Mouse (Mus musculus) heart, embryonic 13.5 days (tissue): ENCODE data around the gene Scnn1b. TPM values are rescaled to one million over a fixed set of nuclear protein-coding genes. Genes with fewer than 3 reads are reported as not detected.

Experiments used
- ATAC-seq: fragments of 200-750 bp; cut with Nextera tagmentation; 2 replicates; pipeline ENCODE4 v1.8.0; 2017; ENCODE audit warnings: moderate TSS enrichment; ENCODE audit not compliant: insufficient number of reproducible peaks, low FRiP score, low TSS enrichment; ENCODE audit errors: extremely low read depth
- H3K27ac ChIP-seq: fragments of 300-500 bp; sonication (generic); replicated peaks from 2 replicates; pipeline ENCODE4 v1.5.1; 2015; ENCODE audit warnings: moderate library complexity, mild to moderate bottlenecking, inconsistent platforms
- H3K27me3 ChIP-seq: fragments of 300-500 bp; sonication (generic); replicated peaks from 2 replicates; pipeline ENCODE4 v1.6.1; 2015; ENCODE audit warnings: mild to moderate bottlenecking, inconsistent platforms
- H3K36me3 ChIP-seq: fragments of 300-500 bp; sonication (generic); 2 replicates; pipeline ENCODE4 v1.6.1; 2015; ENCODE audit warnings: mild to moderate bottlenecking, inconsistent platforms
- H3K4me1 ChIP-seq: fragments of 300-500 bp; sonication (generic); 2 replicates; pipeline ENCODE4 v1.6.1; 2015; ENCODE audit warnings: inconsistent platforms
- H3K4me2 ChIP-seq: fragments of 300-500 bp; sonication (generic); 2 replicates; pipeline ENCODE4 v1.6.1; 2015; ENCODE audit warnings: inconsistent platforms, mild to moderate bottlenecking, moderate library complexity
- H3K4me3 ChIP-seq: fragments of 300-500 bp; sonication (generic); 2 replicates; pipeline ENCODE4 v1.5.1; 2015; ENCODE audit warnings: moderate library complexity, mild to moderate bottlenecking, inconsistent platforms
- H3K9ac ChIP-seq: fragments of 300-500 bp; sonication (generic); 2 replicates; pipeline ENCODE4 v1.6.1; 2015; ENCODE audit warnings: inconsistent platforms, mild to moderate bottlenecking, moderate library complexity
- H3K9me3 ChIP-seq: fragments of 300-500 bp; sonication (generic); 2 replicates; pipeline ENCODE4 v1.6.1; 2016; ENCODE audit warnings: inconsistent platforms
- WGBS: fragments of 180-500 bp; shearing (Covaris S2); methylation state at CpG from one replicate; pipeline ENCODE4 v1.1.7; 2015; ENCODE audit warnings: mixed read lengths; 5-methylcytosine and 5-hydroxymethylcytosine counted together
- polyA plus RNA-seq: library from polyadenylated mRNA; unstranded; fragments of >200 nt; fragmentation: Nextera tagmentation; extraction: Ambion mirVana; gene quantifications from 2 replicates; pipeline ENCODE4 v1.2.1, GENCODE M21; 2015

The Scnn1b gene
- polyA plus RNA-seq, result 0.11 and 0.19 TPM in 2 replicates

DNA sequence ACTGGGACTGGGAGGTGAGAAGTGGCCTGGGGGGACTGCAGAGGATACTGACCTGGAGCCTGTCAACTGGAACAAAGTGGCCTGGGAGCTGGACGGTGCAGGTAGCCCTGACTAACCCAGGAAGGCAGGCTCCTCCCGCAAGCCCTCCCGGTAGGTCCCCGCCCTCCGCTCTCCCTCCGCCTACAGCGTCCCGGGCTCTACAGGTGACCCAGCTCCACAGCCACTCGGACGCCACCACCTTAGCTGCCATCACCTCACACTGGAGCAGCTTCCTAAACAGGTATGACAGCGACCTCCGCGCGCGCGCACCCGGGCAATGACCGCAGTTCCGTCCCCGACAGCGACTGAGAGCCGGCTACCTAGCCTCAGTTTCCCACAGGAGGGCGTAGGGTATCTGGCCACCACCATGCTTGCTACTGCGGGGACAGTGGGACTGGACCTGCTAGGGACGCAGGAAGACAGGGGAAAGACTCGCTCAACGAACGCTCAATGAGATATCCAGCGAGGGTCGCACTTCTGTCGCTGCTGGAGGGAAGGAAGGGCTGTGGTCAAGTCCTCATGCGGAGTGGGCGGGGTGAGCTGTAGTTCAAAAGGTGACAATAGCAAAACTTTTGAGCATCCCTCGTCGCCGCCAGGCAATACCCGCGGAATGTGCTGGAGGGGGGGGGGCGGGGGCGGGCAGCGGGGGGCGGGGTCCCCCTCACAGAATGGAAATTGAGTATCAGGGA is at the start of gene Scnn1b:
TSS of gene Scnn1b (plus strand) at position 181 of the 728 bp plus-strand sequence.
- Histone ChIP-seq H3K4me3 (peak within 1 kb of the TSS; percentile 43), H3K4me2 (peak within 1 kb of the TSS; percentile 69), H3K4me1 (peaks cover 8% of the 10 kb centered on the region; the same call in 1 of the 2 replicates), H3K27me3 (peaks cover 42% of the 10 kb centered on the region), H3K27ac (no peak within 1 kb of the TSS), H3K9me3 (no peaks in the 10 kb centered on the region), H3K9ac (peak within 1 kb of the TSS; percentile 54; the same call in 1 of the 2 replicates), H3K36me3 (no peaks in the 10 kb centered on the region)
- WGBS, result 3% methylated on average over 41 of the region's 42 CpGs
- no peak for ATAC-seq

DNA sequence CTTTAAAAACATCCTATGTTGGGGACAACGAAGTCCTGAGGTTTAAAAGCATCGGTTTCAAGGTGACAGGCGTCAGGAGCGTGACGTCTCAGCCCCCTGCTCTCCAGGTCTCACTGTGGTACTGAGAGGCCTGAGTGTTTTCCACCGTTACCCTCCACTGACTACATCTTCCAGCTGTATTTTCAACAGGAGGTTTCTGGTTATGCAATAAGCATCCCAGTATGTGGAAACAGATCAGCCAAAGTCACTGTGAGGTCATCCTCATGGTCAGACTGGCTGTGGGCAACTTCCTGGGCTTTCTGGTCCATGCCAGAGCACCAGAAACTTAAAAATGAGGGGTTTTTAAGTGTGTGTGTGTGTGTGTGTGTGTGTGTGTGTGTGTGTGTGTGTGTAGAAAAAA is 43.2 kb upstream of the Scnn1b start:
- no peak for ATAC-seq
- no peaks in the 10 kb centered on the region for H3K4me1 ChIP-seq
- no peaks in the 10 kb centered on the region for H3K27me3 ChIP-seq
- no peak overlapping the region for H3K27ac ChIP-seq
- no peak overlapping the region for H3K4me3 ChIP-seq
- H3K4me2 ChIP-seq, result no peak overlapping the region
- H3K9ac ChIP-seq, result no peak overlapping the region
- peaks cover 3% of the 10 kb centered on the region; the same call in 1 of the 2 replicates for H3K9me3 ChIP-seq
- WGBS, result 78% methylated on average over 6 of the region's 6 CpGs
- H3K36me3 ChIP-seq, result no peaks in the 10 kb centered on the region

DNA sequence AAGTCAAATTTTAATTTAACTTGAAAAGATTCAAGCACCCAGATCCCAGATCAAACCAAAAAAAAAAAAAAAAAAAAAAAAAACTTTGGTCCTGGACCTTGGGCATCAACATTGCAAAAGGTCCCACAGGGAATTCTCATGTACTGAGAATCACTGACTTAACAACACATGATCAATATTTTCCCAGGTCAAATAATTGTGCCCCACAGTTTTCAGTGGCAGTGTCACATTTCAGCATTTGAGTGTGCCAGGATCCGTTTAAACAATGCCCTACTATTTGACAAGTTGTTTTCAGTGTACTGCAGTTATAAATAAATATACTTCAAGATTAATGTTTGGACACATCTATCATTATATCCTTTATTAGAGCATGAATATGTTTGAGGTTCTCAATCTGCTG is 36.4 kb upstream of the Scnn1b start:
- Histone ChIP-seq H3K4me3 (no peak overlapping the region), H3K36me3 (no peaks in the 10 kb centered on the region), H3K27me3 (no peaks in the 10 kb centered on the region), H3K27ac (no peak overlapping the region), H3K9me3 (peaks cover 3% of the 10 kb centered on the region; the same call in 1 of the 2 replicates), H3K4me1 (no peaks in the 10 kb centered on the region), H3K9ac (no peak overlapping the region), H3K4me2 (no peak overlapping the region)
- 81% methylated on average over 1 of the region's 1 CpGs for WGBS
- no peak for ATAC-seq

DNA sequence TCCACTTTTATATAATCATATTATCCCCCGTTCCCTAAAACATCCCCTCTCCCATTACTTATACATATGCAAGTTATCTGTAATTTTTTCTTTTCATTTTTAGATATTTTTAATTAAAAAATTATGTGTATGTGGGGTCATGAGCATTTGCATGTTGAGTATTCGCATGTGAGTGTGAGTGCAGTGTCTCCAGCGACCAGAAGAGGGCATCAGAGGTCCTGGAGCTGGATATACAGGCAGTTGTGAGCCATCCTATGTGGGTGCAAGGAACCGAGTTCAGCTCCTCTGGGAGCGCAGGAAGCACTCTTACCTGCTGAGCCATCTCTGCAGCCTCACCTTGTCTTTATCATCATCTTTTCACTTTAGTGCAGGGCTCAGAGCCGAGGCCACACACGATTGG is 29.4 kb upstream of the Scnn1b start:
- no peaks in the 10 kb centered on the region for H3K27me3 ChIP-seq
- no peaks in the 10 kb centered on the region for H3K36me3 ChIP-seq
- WGBS, result 78% methylated on average over 7 of the region's 7 CpGs

DNA sequence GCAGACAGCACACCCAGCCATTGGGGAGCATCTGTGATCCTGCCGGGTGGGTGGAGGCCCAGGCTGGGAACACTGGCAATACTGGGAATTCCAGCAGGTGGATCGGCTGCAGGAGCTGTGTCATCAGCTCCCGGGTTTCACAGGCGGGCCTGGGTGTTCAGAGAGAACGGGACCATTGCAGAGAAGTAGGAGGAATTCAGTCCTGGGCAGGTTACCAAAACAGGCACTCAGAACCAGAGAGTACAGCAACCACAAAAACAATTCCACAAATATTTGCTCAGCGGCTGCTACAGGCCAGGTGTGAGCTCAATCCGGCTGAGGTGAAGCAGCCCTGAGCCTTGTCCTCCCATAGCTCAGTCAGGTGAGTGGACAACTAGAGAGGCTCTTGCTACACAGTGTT is 28.0 kb upstream of the Scnn1b start:
- WGBS, result 67% methylated on average over 7 of the region's 7 CpGs
- Histone ChIP-seq H3K4me2 (no peak overlapping the region), H3K36me3 (no peaks in the 10 kb centered on the region), H3K9ac (no peak overlapping the region), H3K27ac (no peak overlapping the region), H3K4me3 (no peak overlapping the region), H3K27me3 (no peaks in the 10 kb centered on the region), H3K9me3 (peaks cover 4% of the 10 kb centered on the region; the same call in 1 of the 2 replicates), H3K4me1 (peaks cover 12% of the 10 kb centered on the region)
- no peak for ATAC-seq

More for the DNA sequence above, 29.4 kb upstream of the Scnn1b start:
- no peak overlapping the region for H3K9ac ChIP-seq
- peaks cover 4% of the 10 kb centered on the region; the same call in 1 of the 2 replicates for H3K9me3 ChIP-seq
- no peak for ATAC-seq
- H3K4me1 ChIP-seq, result peaks cover 1% of the 10 kb centered on the region
- H3K4me3 ChIP-seq, result no peak overlapping the region
- no peak overlapping the region for H3K27ac ChIP-seq
- no peak overlapping the region for H3K4me2 ChIP-seq

DNA sequence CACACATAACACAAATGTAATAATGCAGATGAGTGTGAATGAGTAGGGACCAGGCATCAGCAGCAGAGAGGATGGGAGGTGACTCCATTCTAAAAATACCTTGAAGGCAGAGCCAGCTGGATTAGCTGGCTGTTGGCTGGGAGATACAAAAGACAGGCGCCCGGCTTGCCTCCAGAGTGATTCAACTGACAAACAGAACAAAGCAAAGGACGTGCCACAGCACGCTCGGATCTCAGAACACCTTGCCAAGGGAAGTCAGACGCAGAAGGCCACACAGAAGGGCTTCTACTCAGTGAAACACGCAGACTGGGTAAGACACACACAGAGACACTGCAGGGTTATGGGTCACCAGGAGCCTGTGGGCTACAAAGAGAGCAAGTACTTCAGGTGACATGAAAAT is 24.0 kb upstream of the Scnn1b start:
- H3K27ac ChIP-seq, result peak overlapping the region; percentile 83
- H3K27me3 ChIP-seq, result no peaks in the 10 kb centered on the region
- peaks cover 21% of the 10 kb centered on the region for H3K4me1 ChIP-seq
- H3K36me3 ChIP-seq, result no peaks in the 10 kb centered on the region
- 38% methylated on average over 7 of the region's 7 CpGs for WGBS
- H3K4me2 ChIP-seq, result peak overlapping the region; percentile 48
- peak overlapping the region; percentile 28; the same call in 1 of the 2 replicates for H3K9ac ChIP-seq
- H3K4me3 ChIP-seq, result no peak overlapping the region
- H3K9me3 ChIP-seq, result no peaks in the 10 kb centered on the region
- ATAC-seq, result no peak; the same call in 1 of the 2 replicates

DNA sequence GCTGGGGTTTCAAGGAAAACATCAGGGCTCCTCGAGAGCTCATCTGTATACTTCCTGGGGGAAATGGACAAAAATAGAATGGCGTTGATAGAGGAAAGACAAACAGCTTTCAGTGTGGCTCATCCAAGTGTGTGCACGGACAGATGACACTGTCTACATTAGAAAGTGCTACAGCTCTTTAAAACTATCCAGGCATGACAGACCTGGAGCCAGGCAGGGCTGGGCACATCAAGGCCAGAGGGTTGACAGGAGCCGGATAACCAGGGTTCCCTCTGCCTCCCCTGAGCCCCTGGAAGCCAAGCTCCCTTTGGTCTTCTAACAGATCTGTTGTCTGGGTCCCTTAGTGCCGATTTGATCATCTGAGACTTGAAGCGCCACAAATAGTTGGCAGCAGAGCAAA is 22.6 kb upstream of the Scnn1b start:
- peak overlapping the region; percentile 36; the same call in 1 of the 2 replicates for H3K27ac ChIP-seq
- no peaks in the 10 kb centered on the region for H3K27me3 ChIP-seq
- H3K9me3 ChIP-seq, result no peaks in the 10 kb centered on the region
- H3K4me2 ChIP-seq, result no peak overlapping the region
- no peaks in the 10 kb centered on the region for H3K36me3 ChIP-seq
- peaks cover 21% of the 10 kb centered on the region for H3K4me1 ChIP-seq
- H3K9ac ChIP-seq, result no peak overlapping the region
- 33% methylated on average over 6 of the region's 6 CpGs for WGBS
- no peak overlapping the region for H3K4me3 ChIP-seq
- no peak for ATAC-seq

DNA sequence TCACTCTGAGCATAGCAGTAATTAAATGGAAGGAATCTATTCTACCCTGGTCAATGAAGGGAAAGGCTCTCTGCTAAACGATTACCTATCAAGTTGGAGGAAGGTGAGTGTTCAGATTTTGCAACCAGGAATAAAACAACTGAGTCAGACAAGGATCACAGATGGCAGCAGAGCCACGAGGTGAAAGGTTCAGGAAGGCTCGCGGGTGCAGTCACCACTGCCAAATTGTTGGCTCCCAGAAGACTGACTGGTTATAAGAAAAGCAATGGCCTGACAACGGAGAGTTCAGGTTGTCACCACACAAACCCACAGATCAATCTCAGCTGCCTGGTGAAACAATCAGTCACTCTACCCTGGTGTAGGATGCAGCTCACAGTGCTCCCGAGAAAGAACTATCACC is 18.9 kb upstream of the Scnn1b start:
- Histone ChIP-seq H3K36me3 (no peaks in the 10 kb centered on the region), H3K27me3 (no peaks in the 10 kb centered on the region), H3K27ac (no peak overlapping the region), H3K4me2 (no peak overlapping the region), H3K4me3 (no peak overlapping the region), H3K4me1 (peaks cover 15% of the 10 kb centered on the region; the same call in 1 of the 2 replicates), H3K9ac (no peak overlapping the region), H3K9me3 (no peaks in the 10 kb centered on the region)
- 54% methylated on average over 6 of the region's 6 CpGs for WGBS
- no peak for ATAC-seq

DNA sequence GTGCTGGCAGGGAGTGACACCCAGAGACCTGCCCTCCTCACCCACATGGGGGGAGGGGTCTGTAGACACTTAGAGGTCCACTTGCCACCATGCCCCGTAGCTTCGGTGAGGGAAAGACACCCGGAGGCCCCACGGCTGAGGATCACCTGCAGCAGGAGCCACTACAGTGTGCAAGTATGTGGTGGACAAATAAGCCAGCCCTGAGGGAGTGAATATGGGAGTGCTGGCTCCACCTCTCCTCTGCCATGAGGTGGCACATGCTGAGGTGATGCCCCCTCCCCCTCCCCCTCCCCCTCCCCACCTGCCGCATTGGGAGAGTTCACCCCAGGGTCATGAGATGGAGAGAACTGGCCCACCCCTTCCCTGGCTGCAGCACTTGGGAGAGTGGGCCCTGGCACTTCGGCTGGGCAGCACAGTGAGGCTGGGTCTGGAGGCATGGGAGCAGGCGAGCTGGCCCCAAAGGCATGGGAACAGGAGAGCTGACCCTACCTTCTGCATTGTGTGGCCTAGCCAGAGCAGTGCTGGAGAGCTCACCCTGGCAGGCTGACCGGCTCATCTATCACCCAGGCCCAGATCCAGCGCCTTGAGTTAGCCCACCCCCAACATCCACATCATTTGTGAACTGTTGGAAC is 16.2 kb upstream of the Scnn1b start:
- H3K27ac ChIP-seq, result no peak overlapping the region
- ATAC-seq, result no peak
- H3K4me2 ChIP-seq, result no peak overlapping the region
- no peaks in the 10 kb centered on the region for H3K36me3 ChIP-seq
- no peak overlapping the region for H3K4me3 ChIP-seq
- WGBS, result 63% methylated on average over 9 of the region's 9 CpGs
- H3K9me3 ChIP-seq, result no peaks in the 10 kb centered on the region
- no peaks in the 10 kb centered on the region for H3K27me3 ChIP-seq
- H3K4me1 ChIP-seq, result no peaks in the 10 kb centered on the region
- no peak overlapping the region for H3K9ac ChIP-seq

DNA sequence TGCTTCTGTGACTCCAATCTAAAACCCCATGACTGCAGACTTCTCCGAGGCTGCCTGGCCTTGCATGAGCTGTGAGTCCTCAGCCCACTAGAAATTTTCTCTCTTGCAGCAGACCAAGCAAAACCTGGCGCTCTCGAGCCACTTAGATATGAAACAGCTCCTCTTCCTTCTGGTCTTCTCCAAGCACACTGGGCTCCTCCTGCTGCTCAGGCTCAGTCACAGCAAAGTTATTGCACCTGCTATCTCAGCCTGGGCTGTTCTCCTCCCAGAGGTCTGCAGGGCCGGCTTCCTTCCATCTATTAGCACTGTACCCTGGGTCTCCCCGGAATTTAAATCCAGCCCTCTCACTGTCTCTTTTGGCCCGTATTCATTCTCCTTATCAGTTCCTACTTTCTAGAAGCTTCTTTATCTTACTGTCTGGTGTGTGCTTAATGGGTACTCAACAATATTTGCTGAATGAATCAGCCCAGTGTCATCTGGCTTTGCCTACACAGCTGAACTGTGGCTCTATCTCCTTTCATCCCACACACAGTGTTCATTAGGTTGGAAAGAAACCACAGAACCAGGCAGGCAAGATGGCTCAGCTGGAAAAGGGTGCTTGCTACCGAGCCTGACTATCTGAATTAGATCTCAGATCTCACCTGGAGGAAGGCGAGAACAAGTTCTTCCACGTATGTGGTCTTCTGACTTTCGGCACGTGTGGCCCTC is 7.5 kb upstream of the Scnn1b start:
- ATAC-seq, result no peak
- Histone ChIP-seq H3K27ac (no peak overlapping the region), H3K9me3 (no peaks in the 10 kb centered on the region), H3K4me3 (no peak overlapping the region), H3K4me1 (0 out of 2 replicates have a peak, but pooled peaks cover 8% of the 10 kb centered on the region), H3K36me3 (no peaks in the 10 kb centered on the region), H3K4me2 (no peak overlapping the region), H3K9ac (no peak overlapping the region), H3K27me3 (no peaks in the 10 kb centered on the region; the same call in 1 of the 2 replicates)
- 55% methylated on average over 11 of the region's 11 CpGs for WGBS

DNA sequence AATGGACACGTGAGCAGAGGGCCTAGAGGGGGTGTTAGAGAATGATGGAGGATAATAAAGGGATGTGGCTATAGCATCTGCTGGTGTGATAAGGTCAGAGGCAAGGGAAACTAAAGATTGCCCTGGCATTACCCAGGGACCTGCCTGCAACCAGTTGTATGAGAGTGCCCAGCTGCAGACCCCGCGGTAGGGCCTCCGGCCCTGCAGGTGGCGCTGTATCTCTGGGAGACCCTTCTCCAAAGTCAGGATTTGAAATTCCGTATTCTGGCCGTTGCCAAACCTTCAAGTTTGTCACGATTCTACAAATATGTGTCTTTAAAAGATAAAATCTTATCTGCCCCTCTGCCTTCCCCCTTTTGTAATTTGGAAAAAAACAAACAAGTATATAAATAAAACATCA is 5.9 kb upstream of the Scnn1b start:
- H3K4me1 ChIP-seq, result 0 out of 2 replicates have a peak, but pooled peaks cover 8% of the 10 kb centered on the region
- H3K9ac ChIP-seq, result no peak overlapping the region
- ATAC-seq, result no peak
- no peak overlapping the region for H3K27ac ChIP-seq
- H3K4me2 ChIP-seq, result no peak overlapping the region
- no peaks in the 10 kb centered on the region for H3K36me3 ChIP-seq
- 70% methylated on average over 8 of the region's 8 CpGs for WGBS
- H3K27me3 ChIP-seq, result peaks cover 8% of the 10 kb centered on the region
- H3K4me3 ChIP-seq, result no peak overlapping the region
- no peaks in the 10 kb centered on the region for H3K9me3 ChIP-seq
